Mouse (Mus musculus): ENCODE measurements around the gene Gdf5. TPM values are rescaled to one million over a fixed set of nuclear protein-coding genes. Genes with fewer than 3 reads are reported as not detected.

The Gdf5 gene
- polyA plus RNA-seq (2017; shearing (Covaris generic)): not detected

DNA sequence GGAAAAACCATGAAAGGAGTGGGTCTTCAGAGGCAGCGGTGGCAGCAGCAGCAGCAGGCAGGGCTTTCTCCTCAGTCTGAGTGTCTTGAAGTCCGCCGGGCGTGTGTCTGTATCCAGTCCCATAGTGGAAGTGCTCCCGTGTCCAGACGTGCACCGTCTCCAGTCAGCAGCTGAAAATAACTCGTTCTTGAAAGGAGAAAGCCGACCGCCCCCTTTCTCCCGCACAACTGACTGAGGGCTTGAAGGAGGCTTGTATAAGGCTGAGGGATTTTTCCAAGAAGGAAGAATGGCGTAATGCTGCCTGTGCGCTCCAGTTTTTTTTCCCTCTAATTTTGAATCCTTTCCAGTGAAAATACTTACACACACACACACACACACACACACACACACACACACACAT is at the start of gene Gdf5:
Gene Gdf5, minus strand, starts transcription at position 244 of the 400 bp plus-strand sequence.
- no peak for ATAC-seq

DNA sequence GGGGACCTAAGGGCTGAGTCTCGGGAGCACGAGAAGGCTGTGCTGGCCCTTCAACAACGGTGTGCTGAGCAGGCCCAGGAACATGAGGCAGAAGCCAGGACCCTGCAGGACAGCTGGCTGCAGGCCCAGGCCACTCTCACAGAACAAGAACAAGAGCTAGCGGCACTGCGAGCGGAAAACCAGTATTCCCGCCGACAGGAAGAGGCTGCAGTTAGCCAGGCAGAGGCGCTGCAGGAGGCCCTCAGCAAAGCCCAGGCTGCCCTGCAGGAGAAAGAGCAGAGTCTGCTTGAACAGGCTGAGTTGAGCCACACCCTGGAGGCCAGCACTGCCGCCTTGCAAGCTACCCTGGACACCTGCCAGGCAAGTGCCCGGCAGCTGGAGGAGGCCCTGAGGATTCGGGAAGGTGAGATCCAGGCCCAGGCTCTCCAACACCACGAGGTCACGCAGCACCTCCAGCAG is 46.7 kb upstream of the Gdf5 start:
- ATAC-seq: no peak

DNA sequence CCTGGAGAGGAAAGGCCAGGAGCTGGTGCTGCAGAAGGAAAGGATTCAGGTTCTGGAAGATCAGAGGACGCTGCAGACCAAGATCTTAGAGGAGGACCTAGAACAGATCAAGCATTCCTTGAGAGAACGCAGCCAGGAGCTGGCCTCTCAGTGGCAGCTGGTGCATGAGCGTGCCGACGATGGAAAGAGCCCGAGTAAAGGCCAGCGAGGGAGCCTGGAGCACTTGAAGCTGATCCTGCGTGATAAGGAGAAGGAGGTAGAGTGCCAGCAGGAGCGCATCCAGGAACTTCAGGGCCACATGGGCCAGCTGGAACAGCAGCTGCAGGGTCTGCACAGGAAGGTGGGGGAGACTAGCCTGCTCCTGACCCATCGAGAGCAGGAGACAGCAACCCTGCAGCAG is 46.0 kb upstream of the Gdf5 start:
- ATAC-seq: no peak

DNA sequence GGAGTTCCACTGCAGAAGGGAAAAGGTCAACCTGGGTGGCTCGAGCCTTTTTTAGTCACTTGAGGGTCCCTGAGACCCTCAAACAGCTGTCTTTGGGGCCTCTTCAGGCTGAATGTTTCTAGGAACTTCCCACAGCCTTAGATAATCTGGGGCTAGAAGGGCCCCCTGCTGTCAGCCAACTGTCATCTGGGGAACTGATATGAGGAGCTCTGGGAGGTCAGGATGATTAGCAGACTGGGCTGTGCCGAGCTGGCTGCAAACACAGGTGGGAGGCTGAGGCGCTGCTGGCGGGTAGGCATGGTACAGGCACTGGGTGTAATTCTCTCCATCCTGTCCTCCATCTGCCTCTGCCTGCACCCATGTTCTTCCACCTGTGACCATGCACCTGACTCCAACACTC is 43.9 kb upstream of the Gdf5 start:
- no peak for ATAC-seq

DNA sequence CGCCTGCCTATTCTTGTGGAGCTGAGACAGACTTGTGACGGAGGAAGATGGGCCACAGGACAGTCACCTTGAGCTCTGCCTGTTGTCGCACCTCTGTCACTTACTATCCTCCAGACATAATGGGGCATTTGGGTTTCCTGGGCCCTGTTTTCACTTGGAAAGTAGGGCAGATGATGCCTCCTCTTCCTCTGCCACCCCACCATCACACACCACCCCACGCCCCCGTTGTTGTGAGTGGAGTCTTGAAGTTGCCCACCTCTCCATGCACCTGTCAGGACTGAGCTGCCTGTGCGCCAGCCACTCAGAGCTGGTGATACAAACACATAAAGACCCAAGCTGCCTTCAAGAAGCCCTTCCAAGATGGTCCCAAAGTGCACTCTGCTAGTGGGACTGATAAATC is 42.0 kb upstream of the Gdf5 start:
- no peak for ATAC-seq

DNA sequence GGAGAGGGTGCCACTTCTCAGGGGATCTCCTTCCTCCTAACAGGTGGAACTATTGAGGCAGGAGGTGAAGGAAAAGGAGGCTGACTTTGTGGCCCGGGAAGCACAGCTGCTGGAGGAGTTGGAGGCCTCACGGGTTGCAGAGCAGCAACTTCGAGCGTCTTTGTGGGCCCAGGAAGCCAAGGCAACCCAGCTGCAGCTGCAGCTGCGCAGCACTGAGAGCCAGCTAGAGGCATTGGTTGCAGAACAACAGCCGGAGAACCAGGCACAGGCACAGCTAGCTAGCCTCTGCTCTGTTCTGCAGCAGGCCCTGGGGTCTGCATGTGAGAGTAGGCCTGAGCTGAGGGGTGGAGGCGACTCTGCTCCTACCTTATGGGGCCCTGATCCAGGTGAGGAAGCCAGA is 40.6 kb upstream of the Gdf5 start:
- no peak for ATAC-seq

DNA sequence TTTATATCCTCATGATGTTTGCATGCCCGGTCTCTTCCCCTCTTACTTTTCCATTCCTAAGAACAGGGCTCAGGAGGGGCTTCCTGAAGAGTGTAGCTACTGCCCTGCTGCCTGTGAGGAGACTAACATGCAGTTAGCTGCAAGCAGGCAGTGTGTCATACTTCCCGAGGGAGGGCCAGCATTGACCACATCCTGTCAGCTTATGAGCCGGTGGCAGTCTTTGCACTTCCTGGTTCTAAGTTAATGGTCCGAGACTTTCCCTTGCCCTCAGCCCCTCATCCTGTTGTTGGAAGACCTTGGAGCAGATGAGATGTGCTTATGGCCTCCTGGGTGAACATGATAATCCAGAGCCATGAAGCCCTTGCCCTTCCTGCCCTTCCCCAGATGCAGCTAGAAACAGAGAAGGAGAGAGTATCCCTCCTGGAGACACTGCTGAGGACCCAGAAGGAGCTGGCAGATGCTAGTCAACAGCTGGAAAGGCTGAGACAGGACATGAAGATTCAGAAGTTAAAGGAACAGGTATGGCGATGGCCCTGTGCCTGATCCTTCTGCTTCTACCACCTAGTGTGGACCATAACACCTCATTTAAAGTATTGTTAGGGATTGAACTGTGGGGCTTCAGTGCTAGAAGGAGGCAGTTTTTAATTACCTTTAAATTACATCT is 34.3 kb upstream of the Gdf5 start:
- peak; percentile 98 for ATAC-seq

DNA sequence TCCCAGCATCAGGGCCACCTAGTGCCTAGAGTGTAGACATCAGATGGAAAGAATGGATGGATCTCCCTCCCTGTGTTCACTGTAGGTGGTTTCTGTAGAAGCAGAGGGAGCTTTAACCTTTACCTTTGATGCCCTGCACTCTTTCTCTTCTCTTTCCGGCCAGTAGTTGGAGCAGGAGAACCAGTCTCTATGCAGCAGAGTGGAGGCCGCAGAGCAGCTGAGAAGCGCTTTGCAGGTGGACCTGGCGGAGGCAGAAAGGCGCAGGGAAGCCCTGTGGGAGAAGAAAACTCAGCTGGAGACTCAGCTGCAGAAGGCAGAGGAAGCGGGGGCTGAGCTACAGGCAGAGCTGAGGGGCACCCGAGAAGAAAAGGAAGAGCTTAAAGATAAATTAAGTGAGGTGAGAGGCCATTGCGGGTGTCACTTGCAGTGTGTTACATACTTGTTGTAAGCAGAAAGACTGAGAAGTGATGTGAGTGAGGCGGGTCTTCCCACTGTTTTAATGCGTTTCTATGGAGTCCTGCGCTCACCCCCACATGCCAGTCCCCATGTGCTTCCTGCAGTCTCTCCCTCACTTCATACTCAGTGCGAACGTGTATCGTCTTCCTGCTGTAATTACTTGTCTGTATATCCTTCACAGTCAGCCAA is 29.0 kb upstream of the Gdf5 start:
- no peak for ATAC-seq

DNA sequence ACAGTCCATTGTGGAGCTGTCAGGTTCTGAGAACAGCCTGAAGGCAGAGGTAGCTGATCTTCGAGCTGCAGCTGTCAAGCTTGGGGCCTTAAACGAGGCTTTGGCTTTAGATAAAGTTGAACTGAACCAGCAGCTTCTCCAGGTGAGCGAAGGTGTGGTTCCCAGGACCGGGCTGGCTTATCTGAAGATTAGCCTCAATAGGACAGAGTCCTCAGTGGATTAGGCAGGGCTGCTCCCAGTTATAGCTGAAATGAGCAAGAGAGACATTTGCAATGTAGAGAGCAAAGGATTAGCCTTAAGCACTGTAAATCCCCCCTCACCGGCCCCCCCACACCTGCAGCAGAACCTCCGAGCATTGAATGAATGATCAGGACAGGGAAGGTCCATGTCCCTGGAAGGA is 28.2 kb upstream of the Gdf5 start:
- ATAC-seq: no peak

DNA sequence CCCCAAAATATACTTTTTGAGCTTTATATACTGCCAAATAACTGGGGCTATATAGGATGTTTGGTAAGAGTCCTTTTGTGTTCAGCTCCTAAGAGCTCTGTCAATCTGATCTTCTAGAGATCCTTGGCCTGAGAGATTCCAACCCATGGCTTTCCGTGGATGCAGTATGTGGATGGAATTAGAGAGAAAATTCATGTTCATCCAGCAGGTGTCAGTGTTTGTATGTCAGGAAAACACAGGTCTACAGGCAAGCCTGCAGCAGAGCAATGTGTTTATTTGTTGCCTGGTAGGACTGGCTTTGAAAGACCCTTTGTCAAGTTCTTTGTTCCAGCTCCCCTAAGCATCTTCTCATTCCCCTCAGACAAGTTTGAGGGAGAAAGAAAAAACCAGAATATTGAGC is 17.8 kb upstream of the Gdf5 start:
- no peak for ATAC-seq

DNA sequence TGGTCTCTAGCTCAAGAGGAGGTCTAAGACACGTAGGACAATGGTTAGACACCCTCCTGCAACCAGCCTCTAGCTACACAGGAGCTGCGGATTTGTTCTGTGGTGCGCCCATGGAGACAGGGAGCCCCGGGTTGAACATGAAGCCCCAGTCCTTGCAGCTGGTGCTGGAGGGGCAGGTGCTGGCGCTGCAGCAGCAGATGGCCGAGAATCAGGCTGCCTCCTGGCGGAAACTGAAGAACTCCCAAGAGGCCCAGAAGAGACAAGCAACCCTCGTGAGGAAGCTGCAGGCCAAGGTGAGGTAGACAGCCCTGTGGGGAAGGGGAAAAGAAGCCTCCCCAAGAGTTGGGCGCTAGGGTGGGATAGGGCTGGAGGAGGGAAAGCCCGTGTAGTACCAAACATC is 16.7 kb upstream of the Gdf5 start:
- no peak for ATAC-seq

DNA sequence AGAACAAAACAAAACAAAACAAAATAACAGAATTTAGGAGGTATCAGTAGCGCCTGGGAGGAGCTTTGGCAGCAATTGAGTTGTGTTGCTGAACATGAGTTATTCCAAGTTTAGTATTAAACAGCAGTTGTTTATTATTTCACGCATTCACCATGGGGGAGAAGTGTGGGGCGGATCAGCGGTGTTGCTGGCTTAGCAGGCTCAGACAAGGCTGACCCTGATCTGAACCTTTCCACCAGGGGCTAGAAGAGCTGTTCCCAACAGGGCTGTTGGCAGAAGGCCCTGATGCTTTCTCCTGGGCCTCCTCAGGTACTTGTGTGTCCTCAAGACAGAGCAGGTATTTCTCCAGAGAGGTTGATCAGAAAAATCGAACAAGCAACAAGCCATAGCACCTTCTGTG is 14.8 kb upstream of the Gdf5 start:
- no peak for ATAC-seq

DNA sequence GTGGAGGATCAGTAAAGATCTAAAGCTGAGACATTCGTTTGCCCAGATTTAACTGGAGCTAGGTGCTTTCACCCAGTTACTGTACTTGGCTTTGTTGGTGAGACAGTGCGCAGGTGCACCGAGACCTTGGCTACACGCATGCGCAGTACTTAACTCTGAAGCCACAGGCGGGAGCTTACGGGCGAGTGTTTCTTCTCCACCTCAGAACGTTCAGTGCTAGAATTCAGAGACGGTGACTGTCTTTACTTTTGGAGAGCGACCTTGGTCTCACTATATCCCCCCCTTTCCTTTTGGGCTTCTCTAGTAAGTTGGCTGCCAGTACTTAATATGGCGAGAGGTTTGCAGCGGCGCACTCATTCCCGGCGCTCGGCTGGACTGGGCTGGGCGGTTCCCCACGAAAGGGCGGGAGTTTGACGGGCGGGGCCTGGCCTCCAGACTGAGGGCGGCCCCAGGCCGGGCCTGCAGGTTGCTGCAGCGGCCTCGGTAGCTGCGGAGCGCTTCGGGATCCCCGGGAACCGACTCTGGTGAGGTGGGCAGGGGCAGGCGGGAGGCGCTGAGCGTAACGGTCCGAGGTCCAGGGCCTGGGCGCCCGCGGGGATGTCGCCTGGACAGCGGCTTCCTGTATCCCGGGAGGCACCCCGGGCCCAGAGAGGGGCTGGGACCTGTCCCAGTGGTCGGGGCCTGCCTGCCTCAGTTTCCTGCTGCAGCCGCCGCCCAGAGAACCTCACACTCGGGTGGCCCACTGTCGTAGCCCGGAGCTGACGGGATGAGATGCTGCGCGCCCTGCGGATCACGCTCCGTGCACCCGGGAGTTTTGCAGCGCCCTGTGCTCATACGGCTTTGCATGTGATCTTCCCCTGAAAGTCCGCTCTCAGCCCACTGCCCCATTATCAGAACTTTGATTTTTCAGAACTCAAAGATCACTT is 11.2 kb upstream of the Gdf5 start, which contains the start of gene Cep250:
Gene Cep250, plus strand, starts transcription at position 325 of the 926 bp plus-strand sequence.
- peak; percentile 95 for ATAC-seq

DNA sequence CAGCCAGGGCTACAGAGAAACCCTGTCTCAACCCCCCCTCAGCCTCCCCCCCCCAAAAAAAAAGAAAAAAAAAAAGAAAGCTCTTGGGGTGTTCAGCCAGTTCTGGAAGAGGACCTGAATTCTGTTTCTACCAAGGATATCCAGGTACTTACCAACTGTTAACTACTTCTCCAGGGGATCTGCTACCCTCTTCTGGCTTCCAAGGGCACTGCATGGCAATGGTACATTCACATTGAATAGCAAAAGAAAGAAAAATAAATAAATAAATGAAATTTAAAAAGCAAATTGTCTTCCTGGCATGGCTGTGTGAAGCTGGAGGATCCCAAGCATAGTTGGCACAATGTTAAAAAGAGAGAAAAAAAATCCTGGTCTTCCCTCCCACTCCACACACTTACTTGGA is 6.8 kb upstream of the Gdf5 start:
- no peak for ATAC-seq

DNA sequence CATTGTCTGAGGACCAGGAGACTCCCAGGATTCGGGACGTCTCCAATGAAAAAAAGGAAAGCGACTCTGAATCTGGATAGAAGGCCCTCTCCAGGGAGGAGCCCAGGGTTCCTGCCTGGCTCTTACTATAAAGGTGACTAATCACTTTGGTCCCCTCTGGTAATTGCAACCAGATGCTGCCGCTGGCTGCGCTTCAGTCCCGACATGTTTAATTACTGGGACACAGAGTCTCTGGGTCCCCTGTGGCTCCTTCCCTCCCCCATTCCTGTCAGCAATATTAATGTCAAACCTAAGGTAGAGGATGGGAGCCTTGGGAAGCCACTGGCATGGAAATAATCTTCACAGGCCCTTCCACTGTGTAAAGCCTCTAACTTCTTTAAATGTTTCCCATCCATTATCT is 4.2 kb upstream of the Gdf5 start:
- ATAC-seq: no peak

DNA sequence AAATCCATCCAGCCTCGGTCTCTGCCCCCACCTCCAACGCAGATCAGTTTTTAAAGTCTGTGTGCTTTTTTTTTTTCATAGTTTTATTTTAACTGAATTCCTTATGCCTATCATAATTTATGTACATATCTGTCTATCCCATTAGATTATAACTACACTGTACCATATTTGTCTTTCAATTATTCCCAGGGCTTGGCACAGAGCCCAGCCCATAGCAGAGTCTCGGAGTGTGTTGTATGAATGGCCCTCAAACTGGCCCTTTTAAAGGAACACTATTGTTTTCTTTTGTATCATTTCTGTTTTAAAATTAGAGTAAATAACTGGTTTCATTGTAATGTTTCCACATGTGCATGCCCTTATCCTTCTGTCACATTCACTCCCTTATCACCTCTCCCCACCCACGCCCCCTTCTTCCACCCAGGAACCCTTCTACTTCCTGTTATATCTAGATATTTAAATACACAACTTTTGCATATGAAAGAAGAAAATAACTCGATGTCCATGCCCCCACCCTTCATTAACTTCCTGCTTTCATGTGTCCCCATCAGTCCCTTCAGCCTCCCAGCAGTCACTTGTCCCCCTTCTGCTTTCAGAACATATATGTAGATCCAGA is 2.3 kb upstream of the Gdf5 start:
- no peak for ATAC-seq

DNA sequence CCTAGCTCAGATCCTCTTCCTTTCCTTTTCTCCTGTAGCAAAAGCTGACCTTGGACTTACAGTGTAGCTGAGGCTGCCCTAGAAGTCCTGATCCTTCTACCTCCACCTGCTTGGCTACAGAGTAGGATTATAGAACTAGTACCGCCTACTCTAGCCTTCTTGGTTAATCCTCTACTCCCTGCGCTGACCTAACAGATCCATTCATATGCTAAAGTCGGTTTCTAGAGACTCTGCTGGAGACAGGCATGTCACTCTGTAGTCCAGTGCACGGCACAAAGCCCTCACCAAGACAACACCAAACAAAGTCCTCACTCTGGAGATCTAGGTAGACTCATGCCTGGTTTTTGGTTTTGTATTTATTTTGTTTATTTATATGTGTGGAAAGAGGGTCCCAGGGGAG is 1.3 kb upstream of the Gdf5 start:
- no peak for ATAC-seq

DNA sequence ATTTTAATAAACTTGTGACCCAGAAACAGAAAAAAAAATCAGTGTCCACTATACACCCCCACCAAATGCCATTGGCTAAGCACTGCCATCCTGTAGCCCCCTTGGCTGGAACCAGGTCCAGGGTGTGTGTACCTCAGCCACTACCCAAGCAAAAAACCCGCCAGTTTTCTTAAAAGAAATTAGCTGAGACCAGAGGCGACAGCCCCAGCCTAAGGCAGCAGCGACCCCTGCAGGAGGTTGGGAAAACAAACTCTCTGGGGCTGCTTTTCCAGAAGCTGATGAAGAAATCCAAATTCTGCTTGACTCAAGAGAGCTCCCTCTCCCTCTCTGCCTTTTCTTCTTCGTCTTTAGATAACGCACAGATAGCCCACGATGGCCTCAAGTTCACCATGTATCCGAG is 902 bp upstream of the Gdf5 start:
- no peak for ATAC-seq

DNA sequence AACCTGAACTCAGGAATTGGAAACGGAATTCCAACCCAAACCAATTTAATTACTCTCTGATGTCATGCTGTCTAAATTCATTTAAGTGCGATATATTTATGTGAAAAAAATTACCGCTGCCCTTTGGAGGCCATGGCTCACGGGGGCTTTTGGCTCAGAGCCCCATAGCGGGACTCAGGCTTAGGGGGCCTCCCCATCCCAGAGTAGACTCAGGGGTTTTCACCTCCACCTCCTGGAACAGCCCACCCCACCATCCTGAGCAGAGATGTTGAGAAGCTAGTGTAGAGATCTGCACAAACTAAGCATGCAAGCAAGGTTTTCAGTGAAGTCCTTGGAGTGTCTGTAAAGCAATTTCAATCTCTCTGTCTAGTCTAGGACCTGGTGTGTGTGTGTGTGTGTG is 413 bp upstream of the Gdf5 start:
- ATAC-seq: no peak

DNA sequence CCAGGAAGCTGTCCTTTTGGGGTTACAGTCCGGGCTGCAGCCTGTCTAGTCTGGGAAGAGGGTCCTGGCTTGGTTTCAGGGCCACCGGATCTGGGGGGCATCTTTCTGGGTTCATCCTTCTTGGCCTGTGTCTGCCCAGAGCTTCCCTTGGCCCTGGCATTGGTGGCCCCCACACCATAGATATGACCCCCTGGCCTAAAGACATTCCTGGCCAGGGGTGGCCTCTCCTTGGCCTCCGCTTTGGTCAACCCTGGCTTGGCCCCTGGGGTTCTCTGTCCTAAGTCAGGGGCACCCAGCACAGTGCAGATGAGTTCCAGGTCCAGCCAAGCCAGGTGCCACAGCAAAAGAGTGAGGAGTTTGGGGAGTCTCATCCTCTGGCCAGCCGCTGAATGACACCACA is 482 bp downstream of the Gdf5 start:
- ATAC-seq: no peak

DNA sequence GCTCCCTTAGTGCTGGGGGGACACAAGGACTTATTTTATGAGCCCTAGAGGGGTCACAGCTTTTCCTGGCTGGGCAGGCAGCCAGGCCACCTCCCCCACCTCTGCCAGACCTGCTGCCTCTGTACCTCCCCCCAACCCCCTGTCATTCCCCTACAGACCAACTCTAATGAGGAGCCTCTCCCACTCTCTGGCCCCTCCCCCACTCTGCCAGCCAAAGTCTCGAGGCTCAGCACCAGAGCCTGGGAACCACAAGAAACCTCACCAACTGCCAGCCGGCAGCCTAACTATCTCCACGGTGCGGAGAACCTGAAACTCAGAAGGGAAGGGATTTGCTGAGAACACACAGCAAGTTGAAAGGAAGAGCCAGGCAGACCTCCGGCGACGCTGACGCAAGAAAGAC is 1.7 kb downstream of the Gdf5 start:
- no peak for ATAC-seq

DNA sequence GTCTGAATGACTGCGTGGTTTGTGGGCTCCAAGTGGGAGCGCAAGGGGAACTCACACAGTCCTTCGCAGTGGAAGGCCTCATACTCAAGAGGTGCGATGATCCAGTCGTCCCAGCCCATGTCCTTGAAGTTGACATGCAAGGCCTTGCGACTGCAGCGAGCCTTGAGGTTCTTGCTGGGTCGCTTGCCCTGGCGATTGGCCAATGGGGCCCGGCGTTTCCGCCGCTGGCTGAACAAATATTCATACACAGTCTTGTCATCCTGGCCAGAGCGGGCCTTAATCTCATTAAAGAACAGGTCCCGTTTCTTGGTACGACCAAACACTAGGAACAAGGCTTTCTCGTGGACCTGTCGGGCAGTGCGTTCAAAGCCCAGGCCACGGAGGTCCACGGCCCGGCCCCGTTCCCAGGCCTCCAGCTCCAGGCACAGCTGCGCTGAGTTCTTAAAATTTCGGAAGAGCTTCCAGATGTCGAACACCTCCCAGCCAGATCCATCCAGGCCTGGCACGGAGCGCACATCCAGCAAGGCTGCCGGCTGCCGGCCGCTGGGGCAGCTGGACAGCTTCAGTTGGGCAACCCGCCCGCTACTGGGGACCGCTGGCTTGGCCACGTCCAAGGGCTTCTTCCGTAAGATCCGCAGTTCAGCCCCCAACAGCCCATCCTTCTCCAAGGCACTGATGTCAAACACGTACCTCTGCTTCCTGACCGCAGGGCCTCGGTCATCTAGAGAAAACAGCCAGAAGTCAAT is 3.3 kb downstream of the Gdf5 start:
- ATAC-seq: no peak

Measured in CD4-positive, CD25-positive, alpha-beta regulatory T cell, adult 4 months (primary cell).